Mouse (Mus musculus): ENCODE data around the gene Emp1. TPM values are rescaled to one million over a fixed set of nuclear protein-coding genes. Genes with fewer than 3 reads are reported as not detected.

Emp1 gene
- total and polyA plus RNA-seq, 3 experiments, result not detected

GRCm38 (mm10) chr6:135336376-135336775, 26.0 kb upstream of the Emp1 start:
- Histone ChIP-seq H3K36me3 (ENCODE audit: control insufficient read depth in 1 of 2, insufficient read depth in 2 of 2, low read length in 2 of 2) (no peaks in the 10 kb centered on the region), H3K27ac (ENCODE audit: control insufficient read depth, low read depth, low read length) (no peak overlapping the region), H3K27me3 (ENCODE audit: control insufficient read depth in 1 of 2, insufficient read depth in 2 of 2, low read length in 2 of 2) (no peaks in the 10 kb centered on the region), H3K9me3 (replicated peaks; ENCODE audit: insufficient read depth, low read length) (no peaks in the 10 kb centered on the region), H3K9ac (ENCODE audit: control insufficient read depth, low read depth, low read length, poor library complexity, severe bottlenecking) (no peak overlapping the region), H3K4me1 (ENCODE audit: control insufficient read depth in 1 of 2, insufficient read depth in 2 of 2, low read length in 2 of 2) (no peaks in the 10 kb centered on the region), H3K4me3 (ENCODE audit: control insufficient read depth in 1 of 2, insufficient read depth in 1 of 2, low read depth in 2 of 2, low read length in 2 of 2) (no peak overlapping the region), H3K79me2 (ENCODE audit: control insufficient read depth, insufficient read depth, low read length, poor library complexity) (no peaks in the 10 kb centered on the region)
- no peak for DNase-seq (ENCODE audit: low read depth, low spot score)
- TF ChIP-seq ZNF384 (IDR thresholded peaks at IDR 0.05; ENCODE audit: low read depth, low read length) (no peak), CHD2 (IDR thresholded peaks at IDR 0.05; ENCODE audit: low read length) (no peak), HCFC1 (IDR thresholded peaks at IDR 0.05; ENCODE audit: low read depth, low read length) (no peak), SIN3A (IDR thresholded peaks at IDR 0.05; ENCODE audit: low read length) (no peak), NELFE (IDR thresholded peaks at IDR 0.05; ENCODE audit: low read depth, low read length) (no peak), JUND (IDR thresholded peaks at IDR 0.05; ENCODE audit: low read depth, low read length) (no peak), EP300 (IDR thresholded peaks at IDR 0.05; ENCODE audit: low read depth in 1 of 2, low read length in 2 of 2) (no peak), ETS1 (IDR thresholded peaks at IDR 0.05; ENCODE audit: low read depth, low read length) (no peak), TAL1 (IDR thresholded peaks at IDR 0.05; ENCODE audit: low read length) (no peak), ZKSCAN1 (IDR thresholded peaks at IDR 0.05; ENCODE audit: low read depth, low read length) (no peak), CHD1 (IDR thresholded peaks at IDR 0.05; ENCODE audit: low read depth, low read length) (no peak), RCOR1 (IDR thresholded peaks at IDR 0.05; ENCODE audit: low read depth, low read length) (no peak), GABPA (IDR thresholded peaks at IDR 0.05; ENCODE audit: low read depth, low read length) (no peak), POLR2AphosphoS2 (IDR thresholded peaks at IDR 0.05; ENCODE audit: low read length) (no peak), KAT2A (conservative IDR thresholded peaks at IDR 0.05; ENCODE audit: low read depth, low read length) (no peak), ZMIZ1 (IDR thresholded peaks at IDR 0.05; ENCODE audit: low read depth, low read length) (no peak)

- DNase-seq (ENCODE audit: low read depth, low spot score), result no peak
- H3K9me3 ChIP-seq (replicated peaks; ENCODE audit: insufficient read depth, low read length), result no peaks in the 10 kb centered on the region
- TF ChIP-seq MAZ (IDR thresholded peaks at IDR 0.05; ENCODE audit: low read depth, low read length) (no peak), TBP (IDR thresholded peaks at IDR 0.05; ENCODE audit: low read depth, low read length) (no peak), MYB (IDR thresholded peaks at IDR 0.05; ENCODE audit: low read depth, low read length) (no peak), GATA1 (IDR thresholded peaks at IDR 0.05; ENCODE audit: low read depth, low read length) (no peak), TCF12 (IDR thresholded peaks at IDR 0.05; ENCODE audit: low read depth, low read length) (no peak), NELFE (IDR thresholded peaks at IDR 0.05; ENCODE audit: low read depth, low read length) (no peak), ZKSCAN1 (IDR thresholded peaks at IDR 0.05; ENCODE audit: low read depth, low read length) (no peak), BHLHE40 (IDR thresholded peaks at IDR 0.05; ENCODE audit: borderline replicate concordance, low read depth, low read length) (no peak), POLR2A (IDR thresholded peaks at IDR 0.05; ENCODE audit: control insufficient read depth in 1 of 2, insufficient read depth in 1 of 2, low read depth in 1 of 2, low read length in 2 of 2, poor library complexity in 1 of 2) (no peak), POLR2AphosphoS5 (IDR thresholded peaks at IDR 0.05; ENCODE audit: borderline replicate concordance, low read depth, low read length) (no peak), E2F4 (IDR thresholded peaks at IDR 0.05; ENCODE audit: borderline replicate concordance, low read depth, low read length) (no peak)
- no peaks in the 10 kb centered on the region for H3K27me3 ChIP-seq (ENCODE audit: control insufficient read depth in 1 of 2, insufficient read depth in 2 of 2, low read length in 2 of 2)
- no peaks in the 10 kb centered on the region for H3K79me2 ChIP-seq (ENCODE audit: control insufficient read depth, insufficient read depth, low read length, poor library complexity)
- H3K9ac ChIP-seq (ENCODE audit: control insufficient read depth, low read depth, low read length, poor library complexity, severe bottlenecking), result no peak overlapping the region
- H3K4me1 ChIP-seq (ENCODE audit: control insufficient read depth in 1 of 2, insufficient read depth in 2 of 2, low read length in 2 of 2), result no peaks in the 10 kb centered on the region
- H3K36me3 ChIP-seq (ENCODE audit: control insufficient read depth in 1 of 2, insufficient read depth in 2 of 2, low read length in 2 of 2), result no peaks in the 10 kb centered on the region
- no peak overlapping the region for H3K4me3 ChIP-seq (ENCODE audit: control insufficient read depth in 1 of 2, insufficient read depth in 1 of 2, low read depth in 2 of 2, low read length in 2 of 2)
- no peak overlapping the region for H3K27ac ChIP-seq (ENCODE audit: control insufficient read depth, low read depth, low read length)
These were observed 21.8 kb upstream of the Emp1 start for GRCm38 (mm10) chr6:135340355-135341075.

Measured in MEL (cell line).